Mouse (Mus musculus): ENCODE results near the gene Txnrd2. TPM values are rescaled to one million over a fixed set of nuclear protein-coding genes. Genes with fewer than 3 reads are reported as not detected.

The Txnrd2 gene
- polyA plus RNA-seq, 1 experiment from 2014 or later, result 34.5 TPM

GRCm38 (mm10) chr16:18430641-18431212 is 4.5 kb downstream of the Txnrd2 start:
- Histone ChIP-seq H3K4me2 (peak overlapping the region; percentile 42; the same call in 1 of the 2 replicates), H3K4me3 (peak overlapping the region; percentile 26; the same call in 1 of the 2 replicates), H3K36me3 (peaks cover 25% of the 10 kb centered on the region), H3K27ac (replicated peaks) (no peak overlapping the region), H3K9ac (peak overlapping the region; percentile 7; the same call in 1 of the 2 replicates), H3K9me3 (no peaks in the 10 kb centered on the region), H3K4me1 (peaks cover 32% of the 10 kb centered on the region), H3K27me3 (replicated peaks) (no peaks in the 10 kb centered on the region)
- no peak for ATAC-seq (ENCODE audit: extremely low read depth, insufficient number of reproducible peaks, low FRiP score, low TSS enrichment)
- WGBS, result 79% methylated on average over 8 of the region's 8 CpGs

- Histone ChIP-seq H3K9ac (no peak overlapping the region), H3K4me2 (no peak overlapping the region), H3K27me3 (replicated peaks) (no peaks in the 10 kb centered on the region), H3K4me1 (peaks cover 15% of the 10 kb centered on the region), H3K9me3 (no peaks in the 10 kb centered on the region), H3K4me3 (no peak overlapping the region), H3K36me3 (peaks cover 48% of the 10 kb centered on the region), H3K27ac (replicated peaks) (no peak overlapping the region)
- WGBS, result 91% methylated on average over 5 of the region's 5 CpGs
- no peak for ATAC-seq (ENCODE audit: extremely low read depth, insufficient number of reproducible peaks, low FRiP score, low TSS enrichment)
These were observed 7.2 kb downstream of the Txnrd2 start for GRCm38 (mm10) chr16:18433341-18433920.

GRCm38 (mm10) chr16:18436128-18436527 is 9.9 kb downstream of the Txnrd2 start:
- ATAC-seq (ENCODE audit: extremely low read depth, insufficient number of reproducible peaks, low FRiP score, low TSS enrichment), result no peak
- H3K4me2 ChIP-seq, result no peak overlapping the region
- H3K27me3 ChIP-seq (replicated peaks), result no peaks in the 10 kb centered on the region
- H3K36me3 ChIP-seq, result peaks cover 63% of the 10 kb centered on the region
- no peaks in the 10 kb centered on the region for H3K9me3 ChIP-seq
- 84% methylated on average over 6 of the region's 6 CpGs for WGBS
- H3K27ac ChIP-seq (replicated peaks), result no peak overlapping the region
- H3K4me3 ChIP-seq, result no peak overlapping the region
- no peaks in the 10 kb centered on the region for H3K4me1 ChIP-seq
- no peak overlapping the region for H3K9ac ChIP-seq

- peaks cover 49% of the 10 kb centered on the region for H3K36me3 ChIP-seq
- H3K27me3 ChIP-seq (replicated peaks), result no peaks in the 10 kb centered on the region
- H3K4me1 ChIP-seq, result peaks cover 6% of the 10 kb centered on the region
- H3K4me3 ChIP-seq, result no peak overlapping the region
- H3K27ac ChIP-seq (replicated peaks), result no peak overlapping the region
- ATAC-seq (ENCODE audit: extremely low read depth, insufficient number of reproducible peaks, low FRiP score, low TSS enrichment), result peak; percentile 14; the same call in 1 of the 2 replicates
- WGBS, result 11% methylated on average over 8 of the region's 8 CpGs
- no peak overlapping the region for H3K4me2 ChIP-seq
- no peaks in the 10 kb centered on the region for H3K9me3 ChIP-seq
- no peak overlapping the region for H3K9ac ChIP-seq
These were observed 17.2 kb downstream of the Txnrd2 start for GRCm38 (mm10) chr16:18443385-18443841.

- Histone ChIP-seq H3K4me2 (no peak overlapping the region), H3K9me3 (no peaks in the 10 kb centered on the region), H3K4me1 (peaks cover 15% of the 10 kb centered on the region), H3K27me3 (replicated peaks) (no peaks in the 10 kb centered on the region), H3K27ac (replicated peaks) (no peak overlapping the region), H3K4me3 (no peak overlapping the region), H3K9ac (no peak overlapping the region), H3K36me3 (peaks cover 28% of the 10 kb centered on the region)
- ATAC-seq (ENCODE audit: extremely low read depth, insufficient number of reproducible peaks, low FRiP score, low TSS enrichment), result no peak
These were observed 21.1 kb downstream of the Txnrd2 start for GRCm38 (mm10) chr16:18447243-18447642.

- H3K36me3 ChIP-seq, result peaks cover 24% of the 10 kb centered on the region
- H3K9ac ChIP-seq, result no peak overlapping the region
- no peaks in the 10 kb centered on the region for H3K9me3 ChIP-seq
- 66% methylated on average over 6 of the region's 6 CpGs for WGBS
- no peak overlapping the region for H3K4me2 ChIP-seq
- peaks cover 12% of the 10 kb centered on the region for H3K4me1 ChIP-seq
- no peaks in the 10 kb centered on the region for H3K27me3 ChIP-seq (replicated peaks)
- H3K4me3 ChIP-seq, result no peak overlapping the region
- no peak for ATAC-seq (ENCODE audit: extremely low read depth, insufficient number of reproducible peaks, low FRiP score, low TSS enrichment)
- H3K27ac ChIP-seq (replicated peaks), result no peak overlapping the region
These were observed 21.9 kb downstream of the Txnrd2 start for GRCm38 (mm10) chr16:18448104-18448503.

- Histone ChIP-seq H3K27me3 (replicated peaks) (no peaks in the 10 kb centered on the region), H3K9me3 (no peaks in the 10 kb centered on the region), H3K4me1 (peaks cover 9% of the 10 kb centered on the region), H3K36me3 (peaks cover 24% of the 10 kb centered on the region), H3K9ac (no peak overlapping the region), H3K4me3 (no peak overlapping the region), H3K27ac (replicated peaks) (no peak overlapping the region), H3K4me2 (no peak overlapping the region)
- WGBS, result 86% methylated on average over 4 of the region's 4 CpGs
- ATAC-seq (ENCODE audit: extremely low read depth, insufficient number of reproducible peaks, low FRiP score, low TSS enrichment), result no peak
These were observed 22.8 kb downstream of the Txnrd2 start for GRCm38 (mm10) chr16:18449005-18449404.

- H3K9me3 ChIP-seq, result no peaks in the 10 kb centered on the region
- no peak overlapping the region for H3K4me3 ChIP-seq
- peaks cover 23% of the 10 kb centered on the region for H3K36me3 ChIP-seq
- no peak overlapping the region for H3K4me2 ChIP-seq
- H3K9ac ChIP-seq, result no peak overlapping the region
- H3K27me3 ChIP-seq (replicated peaks), result no peaks in the 10 kb centered on the region; the same call in 1 of the 2 replicates
- no peak overlapping the region for H3K27ac ChIP-seq (replicated peaks)
- H3K4me1 ChIP-seq, result peaks cover 9% of the 10 kb centered on the region
- WGBS, result 61% methylated on average over 9 of the region's 9 CpGs
- no peak for ATAC-seq (ENCODE audit: extremely low read depth, insufficient number of reproducible peaks, low FRiP score, low TSS enrichment)
These were observed 25.4 kb downstream of the Txnrd2 start for GRCm38 (mm10) chr16:18451486-18452181.

- Histone ChIP-seq H3K36me3 (peaks cover 30% of the 10 kb centered on the region), H3K9me3 (no peaks in the 10 kb centered on the region), H3K9ac (no peak overlapping the region), H3K4me1 (peaks cover 9% of the 10 kb centered on the region), H3K4me2 (no peak overlapping the region), H3K27me3 (replicated peaks) (no peaks in the 10 kb centered on the region; the same call in 1 of the 2 replicates), H3K4me3 (no peak overlapping the region), H3K27ac (replicated peaks) (no peak overlapping the region)
- ATAC-seq (ENCODE audit: extremely low read depth, insufficient number of reproducible peaks, low FRiP score, low TSS enrichment), result no peak
- 86% methylated on average over 8 of the region's 8 CpGs for WGBS
These were observed 26.2 kb downstream of the Txnrd2 start for GRCm38 (mm10) chr16:18452361-18452862.

GRCm38 (mm10) chr16:18453846-18454245 is 27.7 kb downstream of the Txnrd2 start:
- Histone ChIP-seq H3K4me1 (peaks cover 10% of the 10 kb centered on the region), H3K27me3 (replicated peaks) (peaks cover 6% of the 10 kb centered on the region; the same call in 1 of the 2 replicates), H3K4me2 (no peak overlapping the region), H3K9me3 (no peaks in the 10 kb centered on the region), H3K9ac (0 out of 2 replicates have a peak overlapping the region, but pooled peaks have one; percentile 16), H3K36me3 (peaks cover 39% of the 10 kb centered on the region), H3K27ac (replicated peaks) (no peak overlapping the region), H3K4me3 (no peak overlapping the region)
- no peak for ATAC-seq (ENCODE audit: extremely low read depth, insufficient number of reproducible peaks, low FRiP score, low TSS enrichment)
- WGBS, result 50% methylated on average over 5 of the region's 5 CpGs

GRCm38 (mm10) chr16:18455407-18455806 is 29.2 kb downstream of the Txnrd2 start:
- Histone ChIP-seq H3K27ac (replicated peaks) (no peak overlapping the region), H3K4me2 (no peak overlapping the region), H3K27me3 (replicated peaks) (peaks cover 6% of the 10 kb centered on the region), H3K4me1 (peaks cover 23% of the 10 kb centered on the region), H3K9ac (no peak overlapping the region), H3K36me3 (peaks cover 35% of the 10 kb centered on the region), H3K4me3 (no peak overlapping the region), H3K9me3 (no peaks in the 10 kb centered on the region)
- ATAC-seq (ENCODE audit: extremely low read depth, insufficient number of reproducible peaks, low FRiP score, low TSS enrichment), result no peak
- 85% methylated on average over 6 of the region's 6 CpGs for WGBS
